Mouse (Mus musculus) stomach, postnatal 0 days (tissue): ENCODE measurements around the gene Arhgap11a. TPM values are rescaled to one million over a fixed set of nuclear protein-coding genes. Genes with fewer than 3 reads are reported as not detected.

Experiments
- ATAC-seq: fragments of 200-750 bp; cut with Nextera tagmentation; 2 replicates; pipeline ENCODE4 v1.8.0; 2017; ENCODE audit not compliant: low FRiP score, low TSS enrichment
- DNase-seq: peaks from one replicate; pipeline ENCODE4 v3.0.0-alpha.2; 2016; ENCODE audit warnings: low spot score
- H3K27ac ChIP-seq: fragments of 300-500 bp; sonication (generic); replicated peaks from 2 replicates; pipeline ENCODE4 v1.5.1; 2014; ENCODE audit warnings: mild to moderate bottlenecking, control low read depth
- H3K27me3 ChIP-seq: fragments of 300-500 bp; sonication (generic); 2 replicates; pipeline ENCODE4 v1.6.1; 2014; ENCODE audit warnings: low read length; ENCODE audit not compliant: control insufficient read depth, insufficient read depth
- H3K36me3 ChIP-seq: fragments of 300-500 bp; sonication (generic); 2 replicates; pipeline ENCODE4 v1.6.1; 2014; ENCODE audit warnings: low read length, mixed read lengths; ENCODE audit not compliant: control insufficient read depth, insufficient read depth
- H3K4me1 ChIP-seq: fragments of 300-500 bp; sonication (generic); replicated peaks from 2 replicates; pipeline ENCODE4 v1.6.1; 2014; ENCODE audit warnings: antibody characterized with exemption; ENCODE audit not compliant: control insufficient read depth, insufficient read depth
- H3K4me2 ChIP-seq: fragments of 300-500 bp; sonication (generic); replicated peaks from 2 replicates; pipeline ENCODE4 v1.6.1; 2014; ENCODE audit warnings: low read depth, mild to moderate bottlenecking, control low read depth, moderate library complexity
- H3K4me3 ChIP-seq: fragments of 300-500 bp; sonication (generic); 2 replicates; pipeline ENCODE4 v1.5.1; 2014; ENCODE audit warnings: low read depth, low read length, control low read depth
- H3K9ac ChIP-seq: fragments of 300-500 bp; sonication (generic); 2 replicates; pipeline ENCODE4 v1.6.1; 2014; ENCODE audit warnings: mild to moderate bottlenecking, low read length, control low read depth, mixed read lengths
- H3K9me3 ChIP-seq: fragments of 300-500 bp; sonication (generic); 2 replicates; pipeline ENCODE4 v1.6.1; 2016; ENCODE audit warnings: low read length; ENCODE audit not compliant: control insufficient read depth
- CTCF ChIP-seq: IDR thresholded peaks from 2 replicates; pipeline ENCODE4 v1.5.1; 2016; ENCODE audit warnings: antibody characterized with exemption, low read depth, mild to moderate bottlenecking, moderate library complexity
- EP300 ChIP-seq: optimal IDR thresholded peaks from 2 replicates; pipeline ENCODE3; 2016; ENCODE audit warnings: antibody characterized with exemption
- WGBS: fragments of 180-500 bp; shearing (Covaris S2); extraction: QIAGEN DNeasy Blood & Tissue Kit; methylation state at CpG from one replicate; pipeline ENCODE4 v1.1.7; 2014; 5-methylcytosine and 5-hydroxymethylcytosine counted together
- polyA plus RNA-seq: library from polyadenylated mRNA; unstranded; fragments of >200 nt; fragmentation: Nextera tagmentation; extraction: Ambion mirVana; gene quantifications from 2 replicates; pipeline ENCODE4 v1.2.1, GENCODE M21; 2015

Arhgap11a gene
- polyA plus RNA-seq, 1 experiment from 2014 or later, result 7.7 TPM

DNA sequence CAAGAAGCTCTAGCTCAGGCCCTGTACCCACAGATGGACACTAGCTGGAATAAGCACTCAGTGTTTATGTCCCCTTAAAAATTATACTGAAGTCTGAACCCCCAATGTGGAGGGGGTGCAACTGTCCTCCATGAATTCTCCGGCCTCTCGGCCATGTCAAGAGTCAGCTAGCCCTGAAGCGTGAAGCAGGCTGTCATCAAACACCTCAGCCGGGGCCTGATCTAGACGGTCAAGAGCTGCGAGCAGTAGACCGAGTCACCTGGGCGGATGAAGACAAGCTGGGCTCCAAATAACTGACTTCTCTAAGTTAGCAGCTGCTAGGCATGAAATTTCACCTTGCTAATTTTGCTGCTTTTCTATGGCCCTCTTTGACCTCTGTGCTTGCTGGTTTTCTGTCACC, 26.1 kb downstream of the Arhgap11a start:
- WGBS, result 94% methylated on average over 8 of the region's 8 CpGs
- DNase-seq, result no peak

DNA sequence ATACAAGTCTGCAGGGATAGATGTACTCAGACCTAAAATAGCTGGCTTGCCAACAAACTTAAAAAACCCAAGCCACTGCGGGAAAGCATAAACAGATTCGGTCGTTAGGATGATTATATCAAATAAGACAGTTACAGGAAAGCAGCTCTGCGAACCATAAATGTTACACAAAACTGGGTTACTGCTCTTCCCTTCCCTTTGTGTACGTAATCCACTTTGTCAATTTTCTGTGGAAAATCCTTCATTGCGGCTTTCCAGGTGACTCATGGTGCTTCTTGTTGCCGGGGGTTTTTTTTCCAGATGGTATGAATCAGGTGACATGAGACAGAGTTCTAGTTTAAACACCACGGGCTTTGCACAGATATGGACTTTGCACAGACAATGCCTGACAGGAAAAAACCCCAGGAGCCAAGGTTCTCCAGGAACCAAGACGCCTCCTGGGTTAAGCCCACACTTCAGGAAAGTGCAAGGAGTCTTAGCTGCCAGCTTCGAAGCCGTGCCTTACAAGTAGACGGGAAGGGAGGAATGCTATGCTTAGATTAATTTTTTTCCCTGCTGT, 27.2 kb downstream of the Arhgap11a start:
- Histone ChIP-seq H3K4me2 (peak overlapping the region; percentile 5; the same call in 1 of the 2 replicates), H3K27ac (no peak overlapping the region; the same call in 1 of the 2 replicates)

More for the DNA sequence above, 26.1 kb downstream of the Arhgap11a start:
- Histone ChIP-seq H3K4me3 (no peak overlapping the region), H3K4me1 (no peaks in the 10 kb centered on the region), H3K27ac (no peak overlapping the region), H3K9me3 (no peaks in the 10 kb centered on the region), H3K36me3 (no peaks in the 10 kb centered on the region), H3K27me3 (no peaks in the 10 kb centered on the region), H3K9ac (no peak overlapping the region), H3K4me2 (no peak overlapping the region)
- no peak for ATAC-seq
- TF ChIP-seq CTCF (no peak), EP300 (no peak)

GRCm38 (mm10) chr2:113820117-113820516, 28.3 kb downstream of the Arhgap11a start:
- Histone ChIP-seq H3K4me1 (no peaks in the 10 kb centered on the region), H3K9ac (no peak overlapping the region), H3K9me3 (no peaks in the 10 kb centered on the region), H3K27ac (no peak overlapping the region), H3K36me3 (no peaks in the 10 kb centered on the region), H3K4me3 (no peak overlapping the region), H3K27me3 (no peaks in the 10 kb centered on the region), H3K4me2 (no peak overlapping the region)
- TF ChIP-seq EP300 (no peak), CTCF (no peak)
- ATAC-seq, result no peak
- DNase-seq, result no peak
- WGBS, result 90% methylated on average over 15 of the region's 15 CpGs

More for the DNA sequence above, 27.2 kb downstream of the Arhgap11a start:
- ATAC-seq (peak; percentile 68), DNase-seq (peak; percentile 30)
- 21% methylated on average over 12 of the region's 12 CpGs for WGBS
- Histone ChIP-seq H3K4me1 (no peaks in the 10 kb centered on the region), H3K4me3 (no peak overlapping the region), H3K36me3 (no peaks in the 10 kb centered on the region), H3K27me3 (no peaks in the 10 kb centered on the region), H3K9ac (no peak overlapping the region), H3K9me3 (no peaks in the 10 kb centered on the region)
- no peak for TF ChIP-seq CTCF
- no peak for TF ChIP-seq EP300

DNA sequence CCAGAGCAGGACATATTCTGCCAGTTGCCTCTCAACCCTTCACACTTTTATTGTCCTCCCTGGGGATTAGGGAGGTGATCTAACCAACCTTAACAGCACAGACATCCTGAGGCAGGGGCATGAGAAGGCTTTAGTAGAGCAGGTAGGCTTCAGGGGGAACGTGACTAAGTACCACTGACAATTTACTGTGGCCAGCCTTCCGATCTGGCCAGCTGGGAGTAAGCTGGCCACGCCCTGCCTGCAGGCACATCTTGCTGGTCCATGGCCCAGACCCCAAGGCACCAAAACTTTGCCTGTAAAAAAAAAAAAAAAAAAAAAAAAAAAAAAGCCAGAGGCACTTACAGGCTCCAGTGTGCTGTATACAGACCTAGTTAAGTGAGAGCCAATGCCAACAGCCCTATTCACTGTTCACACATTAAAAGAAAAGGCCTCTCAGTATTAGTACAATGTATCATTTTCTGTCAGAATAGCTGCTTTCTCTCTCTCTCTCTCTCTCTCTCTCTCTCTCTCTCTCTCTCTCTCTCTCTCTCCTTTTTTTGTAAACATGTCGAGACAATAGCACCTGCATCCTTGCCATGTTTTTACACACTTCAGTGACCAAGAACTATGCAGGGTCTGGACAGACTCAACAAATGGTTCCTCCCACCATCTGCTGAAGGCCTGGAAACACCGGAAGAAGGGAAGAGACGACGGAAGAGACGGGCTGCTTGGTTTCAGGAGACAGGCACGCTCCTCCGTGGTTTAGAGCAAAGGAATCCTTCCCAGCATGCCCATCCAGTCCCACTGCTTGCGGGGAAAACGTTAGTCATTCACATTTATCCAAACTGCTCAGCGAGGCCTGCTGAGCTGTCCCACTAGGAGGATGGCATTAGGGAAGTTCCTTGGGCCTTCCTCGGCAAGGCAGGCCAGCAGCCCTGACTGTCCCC, 30.5 kb downstream of the Arhgap11a start:
- 60% methylated on average over 14 of the region's 14 CpGs for WGBS
- ATAC-seq, result no peak

GRCm38 (mm10) chr2:113807640-113808039, 40.8 kb downstream of the Arhgap11a start:
- Histone ChIP-seq H3K4me2 (no peak overlapping the region), H3K4me1 (no peaks in the 10 kb centered on the region), H3K9me3 (no peaks in the 10 kb centered on the region), H3K27ac (no peak overlapping the region), H3K27me3 (no peaks in the 10 kb centered on the region), H3K4me3 (no peak overlapping the region), H3K36me3 (no peaks in the 10 kb centered on the region), H3K9ac (no peak overlapping the region)
- TF ChIP-seq EP300 (no peak), CTCF (peak; percentile 81)
- 23% methylated on average over 9 of the region's 9 CpGs for WGBS
- DNase-seq (peak; percentile 73), ATAC-seq (no peak)

More for the DNA sequence above, 30.5 kb downstream of the Arhgap11a start:
- Histone ChIP-seq H3K9me3 (no peaks in the 10 kb centered on the region), H3K27ac (no peak overlapping the region), H3K4me2 (no peak overlapping the region), H3K4me1 (no peaks in the 10 kb centered on the region), H3K27me3 (no peaks in the 10 kb centered on the region), H3K9ac (no peak overlapping the region), H3K4me3 (no peak overlapping the region), H3K36me3 (no peaks in the 10 kb centered on the region)
- TF ChIP-seq EP300 (no peak), CTCF (no peak)
- DNase-seq, result no peak
